Mouse (Mus musculus) midbrain, embryonic 12.5 days (tissue): ENCODE data around the gene Prkn. TPM values are rescaled to one million over a fixed set of nuclear protein-coding genes. Genes with fewer than 3 reads are reported as not detected.

Source experiments
- ATAC-seq: fragments of 200-750 bp; cut with Nextera tagmentation; 2 replicates; pipeline ENCODE4 v1.8.0; 2017; ENCODE audit warnings: low read depth, moderate TSS enrichment, moderate library complexity; ENCODE audit not compliant: low FRiP score
- H3K27ac ChIP-seq: fragments of 300-500 bp; sonication (generic); replicated peaks from 2 replicates; pipeline ENCODE4 v1.5.1; 2016; ENCODE audit warnings: mild to moderate bottlenecking
- H3K27me3 ChIP-seq: fragments of 300-500 bp; sonication (generic); 2 replicates; pipeline ENCODE4 v1.6.1; 2016; ENCODE audit warnings: mild to moderate bottlenecking
- H3K36me3 ChIP-seq: fragments of 300-500 bp; sonication (generic); 2 replicates; pipeline ENCODE4 v1.6.1; 2016
- H3K4me1 ChIP-seq: fragments of 300-500 bp; sonication (generic); 2 replicates; pipeline ENCODE4 v1.6.1; 2016
- H3K4me2 ChIP-seq: fragments of 300-500 bp; sonication (generic); replicated peaks from 2 replicates; pipeline ENCODE4 v1.6.1; 2016; ENCODE audit warnings: mild to moderate bottlenecking, moderate library complexity
- H3K4me3 ChIP-seq: fragments of 300-500 bp; sonication (generic); 2 replicates; pipeline ENCODE4 v1.5.1; 2016; ENCODE audit warnings: mild to moderate bottlenecking
- H3K9ac ChIP-seq: fragments of 300-500 bp; sonication (generic); replicated peaks from 2 replicates; pipeline ENCODE4 v1.6.1; 2016; ENCODE audit warnings: mild to moderate bottlenecking, moderate library complexity
- H3K9me3 ChIP-seq: fragments of 300-500 bp; sonication (generic); 2 replicates; pipeline ENCODE4 v1.6.1; 2016; ENCODE audit warnings: mild to moderate bottlenecking
- WGBS: fragments of 180-500 bp; shearing (Covaris S2); methylation state at CpG from one replicate; pipeline ENCODE4 v1.1.7; 2016; 5-methylcytosine and 5-hydroxymethylcytosine counted together
- polyA plus RNA-seq: library from polyadenylated mRNA; unstranded; fragments of >200 nt; fragmentation: Nextera tagmentation; extraction: Ambion mirVana; gene quantifications from 2 replicates; pipeline ENCODE4 v1.2.1, GENCODE M21; 2016

The Prkn gene
- polyA plus RNA-seq, 1 experiment from 2014 or later: 2.1 TPM

- no peaks in the 10 kb centered on the region for H3K9me3 ChIP-seq
- ATAC-seq: 0 out of 2 replicates have a peak, but pooled peaks have one; percentile 23
- H3K4me1 ChIP-seq: peaks cover 6% of the 10 kb centered on the region
- peak overlapping the region; percentile 6; the same call in 1 of the 2 replicates for H3K4me2 ChIP-seq
- H3K27ac ChIP-seq: no peak overlapping the region; the same call in 1 of the 2 replicates
- H3K27me3 ChIP-seq: no peaks in the 10 kb centered on the region
- no peak overlapping the region for H3K9ac ChIP-seq
- H3K36me3 ChIP-seq: no peaks in the 10 kb centered on the region
- H3K4me3 ChIP-seq: no peak overlapping the region
- WGBS: 11% methylated on average over 4 of the region's 4 CpGs
These were observed 47.7 kb downstream of the Prkn start for GRCm38 (mm10) chr17:10887924-10888323.

DNA sequence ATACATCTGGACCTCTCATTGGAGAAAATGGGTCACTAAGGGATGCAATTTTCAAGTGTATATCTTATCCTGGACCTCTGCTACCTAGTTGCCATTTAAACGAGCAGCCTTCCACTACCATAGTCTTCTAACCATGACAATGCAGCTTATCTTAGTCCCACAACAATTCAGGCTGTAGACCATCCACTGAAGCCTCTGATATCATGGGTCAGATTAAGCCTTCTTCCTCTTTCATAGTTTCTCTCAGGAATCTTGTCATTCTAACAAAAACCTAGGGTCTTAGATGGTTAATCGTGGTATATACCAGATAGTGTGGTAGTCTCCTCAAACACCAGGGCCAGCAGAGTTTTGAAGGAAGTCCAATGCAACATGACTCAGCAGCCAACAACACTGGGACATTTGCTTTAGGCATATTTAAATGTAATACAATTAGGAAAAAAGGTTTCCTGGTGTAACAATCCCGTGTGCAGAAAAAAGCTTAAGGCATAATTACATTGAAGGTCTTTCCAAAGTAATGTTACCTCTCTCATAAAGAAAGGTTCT lies 61.6 kb downstream of the Prkn start:
- Histone ChIP-seq H3K4me3 (no peak overlapping the region), H3K4me1 (no peaks in the 10 kb centered on the region), H3K4me2 (no peak overlapping the region), H3K9ac (no peak overlapping the region), H3K9me3 (no peaks in the 10 kb centered on the region), H3K27ac (no peak overlapping the region), H3K27me3 (no peaks in the 10 kb centered on the region), H3K36me3 (no peaks in the 10 kb centered on the region)
- ATAC-seq: no peak
- 84% methylated on average over 3 of the region's 3 CpGs for WGBS

- Histone ChIP-seq H3K4me2 (no peak overlapping the region), H3K9ac (no peak overlapping the region), H3K36me3 (no peaks in the 10 kb centered on the region), H3K27ac (no peak overlapping the region), H3K4me3 (no peak overlapping the region), H3K4me1 (0 out of 2 replicates have a peak, but pooled peaks cover 5% of the 10 kb centered on the region), H3K9me3 (no peaks in the 10 kb centered on the region), H3K27me3 (no peaks in the 10 kb centered on the region)
- no peak for ATAC-seq
These were observed 96.5 kb downstream of the Prkn start for GRCm38 (mm10) chr17:10936698-10937097.

DNA sequence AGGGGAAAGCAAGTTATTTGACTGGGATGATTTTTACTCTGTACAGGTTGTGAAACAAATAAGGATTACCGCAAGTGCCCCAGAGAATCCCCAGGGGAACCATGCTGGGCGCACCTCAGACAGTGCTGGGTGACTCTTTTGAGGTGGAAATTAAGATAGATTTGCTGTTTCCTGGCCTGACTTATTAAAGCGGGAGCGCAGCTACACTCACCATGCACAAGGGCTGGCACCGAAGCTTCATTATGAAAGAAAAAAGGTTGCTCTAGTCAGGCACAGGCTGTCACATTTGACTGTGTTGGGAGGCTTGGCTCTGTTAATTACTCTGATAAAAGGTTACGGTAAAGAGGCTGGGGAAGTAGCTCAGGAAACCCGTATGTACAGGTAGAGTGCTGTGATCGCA lies 97.7 kb downstream of the Prkn start:
- H3K4me3 ChIP-seq: no peak overlapping the region
- H3K27ac ChIP-seq: no peak overlapping the region
- H3K4me1 ChIP-seq: 0 out of 2 replicates have a peak, but pooled peaks cover 5% of the 10 kb centered on the region
- no peak overlapping the region for H3K4me2 ChIP-seq
- H3K36me3 ChIP-seq: no peaks in the 10 kb centered on the region
- no peak for ATAC-seq
- no peaks in the 10 kb centered on the region for H3K9me3 ChIP-seq
- no peaks in the 10 kb centered on the region for H3K27me3 ChIP-seq
- WGBS: 41% methylated on average over 8 of the region's 8 CpGs
- H3K9ac ChIP-seq: no peak overlapping the region

DNA sequence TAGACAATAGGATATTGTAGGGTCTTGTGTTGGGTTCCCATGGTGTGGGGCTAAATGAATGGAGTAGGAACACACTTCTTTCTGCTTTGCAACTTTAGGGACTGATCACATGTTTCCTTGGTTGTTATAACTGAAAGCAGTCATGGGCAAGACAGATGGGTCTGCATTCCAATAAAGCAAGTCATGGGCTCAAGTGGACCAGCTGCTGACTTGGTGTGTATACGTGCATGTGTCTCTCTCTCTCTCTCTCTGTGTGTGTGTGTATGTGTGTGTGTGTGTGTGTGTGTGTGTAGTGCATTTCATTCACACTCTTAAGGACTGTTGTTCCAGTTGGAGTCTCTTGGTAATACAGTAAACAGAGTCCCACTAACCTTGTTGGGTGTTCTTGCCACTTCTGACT lies 98.6 kb downstream of the Prkn start:
- WGBS: 80% methylated on average over 1 of the region's 1 CpGs
- Histone ChIP-seq H3K4me3 (no peak overlapping the region), H3K4me1 (0 out of 2 replicates have a peak, but pooled peaks cover 5% of the 10 kb centered on the region), H3K27me3 (no peaks in the 10 kb centered on the region), H3K4me2 (no peak overlapping the region), H3K27ac (no peak overlapping the region), H3K36me3 (no peaks in the 10 kb centered on the region), H3K9me3 (no peaks in the 10 kb centered on the region), H3K9ac (no peak overlapping the region)
- no peak for ATAC-seq

- Histone ChIP-seq H3K27ac (no peak overlapping the region), H3K4me2 (no peak overlapping the region), H3K36me3 (no peaks in the 10 kb centered on the region), H3K9me3 (no peaks in the 10 kb centered on the region), H3K9ac (no peak overlapping the region), H3K27me3 (no peaks in the 10 kb centered on the region), H3K4me1 (no peaks in the 10 kb centered on the region), H3K4me3 (no peak overlapping the region)
- WGBS: 86% methylated on average over 4 of the region's 4 CpGs
- ATAC-seq: no peak
These were observed 106.4 kb downstream of the Prkn start for GRCm38 (mm10) chr17:10946552-10946951.

DNA sequence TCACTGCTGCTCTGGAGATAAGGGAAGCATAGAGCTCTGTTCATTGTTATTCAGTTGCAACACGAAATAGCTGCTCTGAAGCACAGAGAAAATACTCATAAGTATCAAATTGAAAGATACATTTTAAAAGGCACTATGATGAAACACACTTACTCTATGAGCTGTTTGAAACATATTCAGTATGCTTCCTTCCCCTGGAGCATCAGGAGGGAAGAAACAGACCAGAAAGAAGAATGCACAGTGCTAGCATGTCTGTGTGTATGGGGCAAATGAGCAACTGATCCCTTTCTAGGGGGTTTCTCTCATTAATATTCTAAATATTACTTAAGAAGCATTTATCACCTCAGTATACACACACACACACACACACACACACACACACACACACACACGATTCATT lies 107.4 kb downstream of the Prkn start:
- no peaks in the 10 kb centered on the region for H3K9me3 ChIP-seq
- no peak overlapping the region for H3K4me2 ChIP-seq
- H3K36me3 ChIP-seq: no peaks in the 10 kb centered on the region
- H3K4me1 ChIP-seq: no peaks in the 10 kb centered on the region
- no peak for ATAC-seq
- no peak overlapping the region for H3K27ac ChIP-seq
- no peak overlapping the region for H3K9ac ChIP-seq
- no peak overlapping the region for H3K4me3 ChIP-seq
- 82% methylated on average over 2 of the region's 2 CpGs for WGBS
- no peaks in the 10 kb centered on the region for H3K27me3 ChIP-seq

DNA sequence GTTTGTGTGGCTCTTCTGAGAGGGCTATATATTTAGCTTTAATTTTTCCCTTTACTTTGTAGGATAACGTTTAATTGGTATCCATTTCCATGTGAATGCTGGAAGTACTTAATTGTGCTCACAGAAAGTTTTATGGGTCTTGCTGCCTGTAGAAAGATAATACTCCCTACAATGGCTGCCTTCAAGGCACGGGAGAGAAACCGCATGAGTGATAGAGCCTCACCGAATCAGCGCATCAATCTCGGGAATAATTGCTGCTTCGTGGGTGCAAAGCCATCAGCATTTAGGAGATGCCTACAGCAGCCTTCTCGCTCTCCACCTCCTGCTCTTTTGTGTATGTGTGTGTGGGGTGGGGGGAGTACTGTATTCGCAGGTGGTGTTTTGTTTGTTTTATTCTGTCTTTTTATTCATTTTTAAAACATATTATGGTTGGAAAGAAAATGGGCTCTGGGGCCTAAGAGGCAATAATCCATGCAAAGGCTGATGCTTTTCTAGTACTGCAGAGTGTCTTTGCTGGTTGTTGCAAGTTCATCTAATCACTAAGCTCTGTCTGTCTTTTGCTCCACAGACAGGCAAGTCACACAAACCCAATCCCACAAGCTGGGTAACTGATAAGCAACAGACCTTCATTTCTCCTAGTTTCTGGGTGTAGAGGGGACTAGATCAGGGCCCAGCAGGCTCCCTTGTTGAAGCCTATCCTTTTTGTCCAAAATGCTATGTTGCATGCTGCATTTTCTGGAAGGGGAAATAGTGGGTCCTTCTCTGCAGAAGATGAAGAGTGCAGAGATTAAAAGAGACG lies 119.1 kb downstream of the Prkn start:
- no peaks in the 10 kb centered on the region for H3K4me1 ChIP-seq
- H3K27me3 ChIP-seq: no peaks in the 10 kb centered on the region
- H3K4me2 ChIP-seq: no peak overlapping the region
- no peak overlapping the region for H3K9ac ChIP-seq
- no peaks in the 10 kb centered on the region for H3K9me3 ChIP-seq
- 80% methylated on average over 10 of the region's 10 CpGs for WGBS
- no peaks in the 10 kb centered on the region for H3K36me3 ChIP-seq
- H3K27ac ChIP-seq: no peak overlapping the region
- no peak for ATAC-seq
- H3K4me3 ChIP-seq: no peak overlapping the region

DNA sequence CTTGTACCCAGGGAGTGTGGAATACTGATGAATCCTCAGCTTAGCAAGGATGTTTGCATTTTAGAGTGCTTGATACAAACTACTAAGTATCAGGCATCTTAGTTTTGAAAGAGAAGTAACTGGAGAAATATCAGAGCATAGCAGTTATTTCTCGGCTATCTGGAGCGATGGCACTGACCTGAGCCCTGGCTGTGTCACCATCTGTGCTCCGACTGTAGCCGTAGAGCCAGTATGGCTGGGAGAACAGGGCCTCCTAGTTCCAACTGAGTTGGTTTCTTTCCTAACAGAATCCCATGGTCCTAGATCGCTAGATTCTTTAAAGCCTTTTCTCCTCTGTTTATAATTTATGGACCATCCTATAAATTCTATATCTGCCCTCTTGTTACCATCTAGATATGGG lies 122.0 kb downstream of the Prkn start:
- Histone ChIP-seq H3K27me3 (no peaks in the 10 kb centered on the region), H3K4me1 (no peaks in the 10 kb centered on the region), H3K9ac (no peak overlapping the region), H3K4me2 (no peak overlapping the region), H3K36me3 (no peaks in the 10 kb centered on the region), H3K4me3 (no peak overlapping the region), H3K27ac (no peak overlapping the region), H3K9me3 (no peaks in the 10 kb centered on the region)
- ATAC-seq: no peak
- 94% methylated on average over 5 of the region's 5 CpGs for WGBS

- 76% methylated on average over 4 of the region's 4 CpGs for WGBS
- no peak overlapping the region for H3K4me2 ChIP-seq
- no peaks in the 10 kb centered on the region for H3K4me1 ChIP-seq
- H3K27me3 ChIP-seq: no peaks in the 10 kb centered on the region
- H3K4me3 ChIP-seq: no peak overlapping the region
- no peak overlapping the region for H3K27ac ChIP-seq
- H3K9ac ChIP-seq: no peak overlapping the region
- H3K36me3 ChIP-seq: no peaks in the 10 kb centered on the region
- H3K9me3 ChIP-seq: no peaks in the 10 kb centered on the region
- ATAC-seq: no peak
These were observed 142.0 kb downstream of the Prkn start for GRCm38 (mm10) chr17:10982136-10982535.

DNA sequence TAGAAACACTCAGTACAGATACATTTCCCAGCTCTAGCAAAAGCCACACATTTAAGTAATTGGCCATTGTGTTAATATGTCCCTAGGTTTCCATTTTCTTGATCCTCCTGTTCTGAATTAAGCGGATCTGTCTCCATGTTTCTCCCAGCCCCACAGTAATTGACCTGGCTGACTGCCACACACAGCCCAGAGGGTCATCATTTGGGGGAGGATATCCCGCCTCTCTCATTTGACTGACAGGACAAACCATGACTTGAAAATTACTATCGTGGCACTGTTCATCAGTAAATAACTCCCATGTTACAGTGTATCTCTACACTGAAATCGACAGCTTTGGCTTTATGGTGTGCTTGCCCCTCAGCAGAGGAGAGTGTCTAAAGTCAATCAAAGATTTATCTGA lies 146.9 kb downstream of the Prkn start:
- H3K4me2 ChIP-seq: no peak overlapping the region
- no peaks in the 10 kb centered on the region for H3K27me3 ChIP-seq
- 85% methylated on average over 4 of the region's 4 CpGs for WGBS
- H3K27ac ChIP-seq: no peak overlapping the region
- H3K9ac ChIP-seq: no peak overlapping the region
- ATAC-seq: no peak
- no peak overlapping the region for H3K4me3 ChIP-seq
- no peaks in the 10 kb centered on the region for H3K36me3 ChIP-seq
- H3K9me3 ChIP-seq: no peaks in the 10 kb centered on the region
- no peaks in the 10 kb centered on the region for H3K4me1 ChIP-seq

GRCm38 (mm10) chr17:10997291-10997690 lies 157.1 kb downstream of the Prkn start:
- Histone ChIP-seq H3K4me3 (no peak overlapping the region), H3K9ac (no peak overlapping the region), H3K36me3 (no peaks in the 10 kb centered on the region), H3K9me3 (no peaks in the 10 kb centered on the region), H3K4me1 (no peaks in the 10 kb centered on the region), H3K4me2 (no peak overlapping the region), H3K27ac (no peak overlapping the region), H3K27me3 (no peaks in the 10 kb centered on the region)
- WGBS: 63% methylated on average over 5 of the region's 5 CpGs
- no peak for ATAC-seq
